Mouse (Mus musculus) lung, postnatal 0 days (tissue): Measurements from ENCODE around the gene Tsc22d1.

Source experiments
- CTCF ChIP-seq: IDR thresholded peaks from 2 replicates; pipeline ENCODE4 v1.5.1; 2016; ENCODE audit warnings: antibody characterized with exemption, mild to moderate bottlenecking
- EP300 ChIP-seq: IDR thresholded peaks from 2 replicates; pipeline ENCODE4 v1.6.1; 2016; ENCODE audit warnings: antibody characterized with exemption, mild to moderate bottlenecking, control low read depth

DNA sequence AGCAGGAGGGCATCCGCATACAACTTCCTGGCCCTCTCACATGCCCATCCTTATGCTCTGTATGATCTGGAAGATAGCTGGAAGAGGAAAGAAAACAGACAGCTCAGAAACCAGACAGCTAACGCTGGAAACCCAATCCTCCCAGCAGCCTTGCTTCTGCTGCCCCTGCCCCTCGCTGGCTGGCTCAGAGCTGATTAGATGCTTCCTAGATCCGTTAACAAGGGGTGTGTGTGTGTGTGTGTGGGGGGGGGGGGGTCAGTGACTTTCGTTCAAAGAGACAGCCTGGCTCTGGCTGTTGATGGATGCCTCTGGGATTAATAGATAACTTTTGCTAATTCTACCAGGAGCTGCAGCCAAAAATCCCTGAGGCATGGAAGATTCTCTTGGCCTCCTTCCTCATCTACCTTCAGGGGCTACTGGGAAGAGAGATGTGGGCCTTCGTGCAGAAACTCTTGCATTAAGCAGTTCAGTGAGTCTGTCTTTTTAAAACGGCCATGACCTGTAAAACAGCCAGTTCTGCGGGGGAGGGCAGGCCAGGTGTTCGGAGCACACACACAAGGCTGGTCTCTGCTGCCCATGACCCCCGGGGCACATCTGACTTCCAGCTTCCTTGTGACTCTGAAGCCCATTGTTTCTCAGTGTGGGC, 118.5 kb downstream of the Tsc22d1 start:
- no peak for TF ChIP-seq EP300
- TF ChIP-seq CTCF = no peak
